Mouse (Mus musculus): Measurements from ENCODE around the gene Disc1.

Gene Disc1

DNA sequence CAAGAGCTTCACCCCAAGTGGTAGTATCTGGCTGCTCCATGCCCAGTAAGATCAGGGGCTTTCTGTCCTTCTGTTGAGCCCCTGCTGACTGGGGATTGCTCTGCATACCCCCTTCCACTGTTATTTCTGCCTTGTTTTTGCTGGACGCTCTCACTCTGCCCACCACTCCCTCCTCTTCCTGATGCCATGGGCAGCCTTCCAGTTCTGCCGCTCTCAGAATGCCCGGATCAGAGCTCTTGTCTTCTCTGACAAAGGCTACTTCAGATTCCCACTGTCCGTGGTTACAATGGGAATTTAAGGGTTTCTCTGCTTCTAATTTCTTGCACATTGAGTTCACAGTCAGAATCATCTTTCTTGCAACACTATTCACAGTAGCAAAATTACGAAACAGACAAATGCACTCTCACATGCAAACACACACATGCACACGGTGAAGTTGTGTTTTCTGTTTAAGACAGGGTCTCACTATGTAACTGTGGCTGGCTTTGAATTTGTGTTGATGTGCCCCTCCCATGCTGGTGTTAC, 214.2 kb downstream of the Disc1 start:
- no peak for DNase-seq (ENCODE audit: low read depth)

DNA sequence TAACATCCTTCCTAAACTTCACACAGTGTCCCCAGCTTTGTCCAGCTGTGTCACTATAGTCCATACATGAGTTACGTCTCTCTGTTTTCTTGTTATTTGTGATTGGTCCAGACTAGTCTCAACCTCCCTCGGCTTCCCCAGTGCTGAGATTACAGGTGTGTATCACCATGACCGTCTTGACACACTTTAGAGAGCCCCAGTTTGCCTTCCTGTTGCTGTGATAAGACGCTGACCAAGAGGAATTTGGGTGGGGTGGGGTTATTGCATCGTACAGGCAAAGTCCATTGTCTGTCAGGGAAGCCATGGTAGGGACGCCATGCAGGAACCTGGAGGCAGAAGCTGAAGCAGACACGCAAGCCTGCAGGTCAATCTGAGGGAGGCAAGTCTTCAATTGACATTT, 216.3 kb downstream of the Disc1 start:
- DNase-seq (ENCODE audit: low read depth): no peak

DNA sequence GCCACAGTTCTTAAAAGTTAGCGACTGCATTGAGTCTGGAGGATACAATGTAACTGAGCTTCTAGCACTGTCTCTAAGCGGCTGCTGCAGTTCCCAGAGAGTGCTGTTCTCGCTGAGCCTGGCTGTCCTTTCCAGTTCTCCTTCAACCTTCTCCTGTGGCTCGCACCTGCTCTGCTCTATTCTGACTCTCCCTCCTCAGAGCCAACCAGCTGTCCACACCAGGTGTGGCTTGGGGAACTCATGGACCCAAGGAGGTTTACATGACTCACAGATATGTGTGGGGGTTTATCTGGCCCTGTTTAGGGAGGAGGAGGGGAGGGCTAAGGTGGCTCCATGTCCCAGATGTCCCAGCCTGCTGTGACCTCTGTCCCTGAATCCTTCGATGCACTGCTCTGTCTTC, 217.4 kb downstream of the Disc1 start:
- no peak for DNase-seq (ENCODE audit: low read depth)

DNA sequence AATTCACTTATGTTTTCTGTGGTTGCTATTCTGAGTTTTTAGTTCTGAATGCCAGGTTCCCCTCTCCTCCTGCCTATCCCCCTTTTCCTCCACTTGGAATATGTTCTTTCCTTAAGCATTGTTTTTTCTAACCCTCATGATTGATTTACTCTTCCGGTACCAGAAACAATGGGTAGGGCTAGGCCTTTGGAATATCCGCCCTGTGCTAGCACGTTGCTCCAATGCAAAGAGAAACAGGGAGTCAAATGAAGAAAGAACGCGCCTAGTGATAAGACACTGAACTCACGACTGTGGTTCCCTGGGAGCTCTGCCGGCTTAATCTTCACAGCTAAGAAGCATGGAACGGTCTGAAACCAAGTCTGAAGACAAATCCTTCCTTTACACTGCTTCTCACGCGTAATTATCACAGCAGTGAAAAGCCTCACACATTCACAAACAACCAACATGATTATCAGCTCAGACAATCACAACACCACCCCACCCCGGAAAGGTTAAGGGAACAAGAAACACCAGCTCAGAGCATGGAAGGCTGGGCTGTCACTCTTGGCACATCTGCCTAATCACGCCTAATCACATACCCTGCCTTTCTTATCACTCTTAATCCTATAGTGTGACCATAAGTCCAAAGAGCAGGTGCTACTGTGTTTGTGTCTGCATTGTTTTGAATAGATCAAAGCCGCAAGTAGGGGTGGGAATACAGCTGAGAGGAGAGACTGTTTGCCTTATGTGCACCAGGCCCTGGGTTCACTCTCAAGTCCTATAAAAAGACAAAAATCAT, 218.3 kb downstream of the Disc1 start:
- no peak for DNase-seq (ENCODE audit: low read depth)

DNA sequence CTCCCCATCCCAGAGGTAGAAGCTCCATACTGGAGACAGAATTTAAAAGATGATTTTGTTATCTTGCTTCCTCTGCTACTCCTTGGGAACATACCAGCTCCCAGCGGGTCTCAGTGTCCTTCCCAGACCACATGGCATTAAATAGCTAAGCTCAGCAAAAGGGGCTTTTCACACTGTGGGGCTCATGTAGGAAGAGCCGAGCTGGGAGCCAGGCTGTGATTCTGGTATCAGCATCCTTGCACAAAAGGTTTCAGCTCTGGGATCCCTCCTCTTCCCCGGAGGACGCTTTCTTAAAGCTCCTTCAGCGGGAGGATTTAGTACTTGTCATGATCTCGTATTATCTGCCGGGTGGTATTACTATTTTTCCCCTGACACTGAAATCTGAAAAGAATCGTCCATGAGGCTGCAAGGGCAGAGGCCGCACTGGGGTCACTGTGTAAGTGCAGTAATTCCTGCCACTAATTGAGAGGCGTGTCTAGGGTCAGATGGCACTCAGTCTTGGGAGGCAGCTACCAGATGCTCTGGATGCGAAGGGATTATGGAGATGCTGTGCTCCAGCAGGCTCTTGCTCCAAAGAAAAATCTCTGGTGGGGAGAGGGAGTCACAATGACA, 223.2 kb downstream of the Disc1 start:
- DNase-seq (ENCODE audit: low read depth): no peak

DNA sequence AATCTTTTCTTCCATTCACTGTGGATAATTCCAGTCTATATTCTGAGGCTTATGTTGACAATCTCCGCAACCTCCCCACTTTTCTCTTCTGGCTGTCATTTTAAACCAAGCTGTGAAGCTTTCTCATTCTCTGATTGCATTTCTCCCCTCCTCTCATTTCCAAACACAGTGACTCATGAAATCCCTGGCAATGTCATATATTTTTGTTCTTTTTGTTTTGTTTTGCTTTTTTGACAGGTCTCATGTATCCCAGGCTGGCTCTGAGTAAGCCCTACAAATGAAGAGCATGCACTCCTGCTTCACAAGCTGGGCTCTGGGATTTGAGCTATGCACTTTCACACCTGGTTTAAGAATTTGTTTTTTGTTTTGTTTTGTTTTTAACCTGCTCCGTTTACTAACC, 225.2 kb downstream of the Disc1 start:
- DNase-seq (ENCODE audit: low read depth): no peak

DNA sequence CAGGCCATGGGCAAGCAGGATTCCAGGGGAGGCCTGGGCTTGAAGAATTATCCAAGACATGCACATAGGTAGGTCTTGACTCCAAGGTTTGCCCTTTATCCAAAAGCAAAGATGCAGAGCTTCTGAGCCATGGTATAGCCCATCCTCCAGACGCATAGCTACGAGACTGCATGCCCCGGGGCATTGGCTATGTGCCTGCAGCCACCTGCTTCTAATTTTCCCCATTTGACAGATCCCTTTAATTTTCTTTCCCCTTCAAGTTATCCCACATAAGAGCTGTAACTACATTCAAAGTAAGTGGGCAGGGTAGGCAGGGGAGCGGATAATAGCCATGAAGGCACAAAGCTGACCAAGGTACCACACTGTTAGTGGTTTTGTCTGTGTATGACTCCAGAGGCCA, 225.9 kb downstream of the Disc1 start:
- DNase-seq (ENCODE audit: low read depth): no peak

DNA sequence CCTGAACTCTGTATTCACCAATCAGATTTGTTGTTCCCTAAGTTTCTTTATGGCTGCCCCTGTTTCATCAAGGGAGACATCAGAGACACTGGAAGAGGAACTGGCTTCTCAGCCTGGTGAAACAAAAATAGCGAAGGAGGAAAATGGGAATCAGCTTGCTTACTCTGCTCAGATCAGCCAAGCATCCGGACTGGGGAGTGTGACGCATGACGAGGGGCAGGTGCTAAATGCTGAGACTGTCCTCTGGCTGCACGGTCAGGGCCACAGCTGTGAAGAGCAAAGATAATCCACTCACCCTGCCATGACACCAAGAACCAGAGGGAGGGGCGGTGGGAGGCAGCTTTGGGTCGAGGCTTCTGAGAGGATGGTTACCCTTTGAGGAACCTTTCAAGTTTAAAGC, 228.5 kb downstream of the Disc1 start:
- DNase-seq (ENCODE audit: low read depth): no peak

DNA sequence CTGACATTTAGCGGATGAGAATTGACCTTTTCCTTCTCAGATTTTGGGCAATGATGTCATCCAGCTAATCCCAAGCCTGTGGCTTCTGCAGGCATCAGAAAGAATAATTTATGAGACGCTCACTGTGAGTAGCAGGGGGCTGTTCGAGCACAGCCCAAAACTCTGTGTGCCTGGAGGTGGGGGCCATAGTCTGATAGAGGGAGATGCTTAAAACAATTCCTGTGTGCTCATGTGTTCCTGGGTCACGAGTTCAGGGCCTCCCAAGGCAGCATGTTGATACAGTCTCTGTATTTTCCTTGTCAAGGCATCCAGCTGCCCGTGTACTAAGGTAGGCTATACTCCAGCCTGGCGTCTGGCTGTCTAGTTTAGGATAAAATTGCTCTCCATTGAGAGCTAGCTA, 229.5 kb downstream of the Disc1 start:
- no peak for DNase-seq (ENCODE audit: low read depth)

DNA sequence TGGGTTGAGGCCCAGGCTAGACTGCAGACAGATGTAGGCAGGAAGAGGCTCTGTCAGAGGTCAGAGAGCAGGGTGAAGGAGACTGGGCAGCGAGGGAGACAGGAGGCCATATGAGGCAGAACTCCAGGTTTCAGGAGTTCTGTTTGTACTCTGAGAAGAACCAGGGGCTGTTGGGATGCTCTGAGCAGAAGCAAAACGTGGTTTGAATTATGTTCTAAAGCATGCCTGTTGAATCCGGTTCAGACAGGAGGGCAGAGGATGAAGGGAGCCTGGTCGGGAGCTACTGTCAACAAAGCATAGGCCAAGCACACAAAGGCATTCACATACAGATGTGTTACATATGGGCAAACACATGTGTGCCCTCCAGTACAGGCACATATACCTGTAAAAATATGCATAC, 230.9 kb downstream of the Disc1 start:
- no peak for DNase-seq (ENCODE audit: low read depth)

DNA sequence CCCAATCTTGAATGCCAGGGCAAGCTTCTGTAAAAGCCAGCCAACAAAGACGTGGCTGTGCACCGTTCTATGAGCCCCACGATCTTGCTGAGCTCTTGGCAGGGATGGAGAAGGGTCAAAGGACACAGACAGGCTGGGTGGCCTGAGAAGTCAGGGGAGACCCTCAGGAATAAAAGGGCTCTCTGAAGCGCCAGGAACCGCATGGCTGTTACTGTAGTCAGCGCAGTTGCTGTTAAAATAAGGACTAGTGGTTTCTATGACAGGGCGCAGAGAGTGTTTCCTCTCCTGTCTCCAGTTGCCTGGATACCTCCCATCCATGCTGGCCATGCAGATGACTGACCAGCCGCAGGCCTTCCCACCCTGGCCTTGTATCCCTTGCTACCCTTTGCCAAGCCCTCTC, 231.4 kb downstream of the Disc1 start:
- DNase-seq (ENCODE audit: low read depth): no peak

DNA sequence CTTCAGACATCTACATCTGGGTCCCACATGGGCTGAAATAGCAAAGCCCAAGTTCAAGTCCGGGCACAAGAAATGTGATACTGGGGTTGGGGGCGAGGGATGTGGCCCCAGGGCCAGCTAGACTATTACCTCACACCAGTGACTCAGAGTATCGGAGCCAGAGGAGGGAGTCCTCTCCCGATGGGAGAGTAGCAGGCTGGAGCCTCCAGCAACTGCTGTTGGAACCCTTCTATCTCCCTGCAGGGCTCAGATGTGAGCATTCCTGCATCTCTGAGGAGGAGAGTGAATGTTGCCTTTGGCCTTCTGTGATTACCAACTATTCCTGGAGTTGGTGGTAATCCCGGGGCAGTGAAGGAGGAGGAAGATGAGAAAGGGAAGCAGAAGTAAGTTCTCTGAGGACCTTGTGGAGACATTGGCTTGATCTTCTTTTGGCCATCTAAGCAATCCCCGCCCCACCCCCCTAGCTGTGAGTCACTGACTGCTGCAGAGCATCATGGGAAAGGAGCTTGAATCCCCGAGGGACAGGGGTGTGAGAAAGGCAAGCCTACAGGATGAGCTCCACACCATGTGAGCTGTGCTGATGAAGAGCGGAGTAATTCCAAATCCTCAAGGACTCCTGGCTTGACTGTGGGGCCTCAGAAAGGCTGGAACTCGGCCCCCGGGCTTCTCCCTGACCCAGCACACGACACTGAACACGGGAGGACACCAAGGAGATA, 232.1 kb downstream of the Disc1 start:
- DNase-seq (ENCODE audit: low read depth): no peak

DNA sequence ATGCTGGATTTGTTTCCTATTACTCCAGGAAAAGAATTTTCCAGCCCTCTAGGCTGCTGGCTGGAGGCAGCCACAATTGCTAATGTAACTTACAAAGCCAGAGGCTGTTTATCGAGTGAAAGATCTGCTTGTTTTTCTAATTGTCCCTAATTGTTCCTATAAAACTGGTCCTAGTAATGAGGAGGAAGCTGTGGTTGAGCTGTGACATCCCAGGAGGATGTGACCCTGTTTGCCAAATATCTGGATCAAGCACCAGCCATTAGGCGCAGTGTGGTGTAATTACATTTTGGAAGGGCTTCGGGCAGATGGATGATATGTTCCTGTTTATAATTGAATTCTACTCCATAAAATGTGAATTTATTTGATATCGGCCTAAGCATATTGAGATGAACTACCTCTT, 233.3 kb downstream of the Disc1 start:
- DNase-seq (ENCODE audit: low read depth): no peak

DNA sequence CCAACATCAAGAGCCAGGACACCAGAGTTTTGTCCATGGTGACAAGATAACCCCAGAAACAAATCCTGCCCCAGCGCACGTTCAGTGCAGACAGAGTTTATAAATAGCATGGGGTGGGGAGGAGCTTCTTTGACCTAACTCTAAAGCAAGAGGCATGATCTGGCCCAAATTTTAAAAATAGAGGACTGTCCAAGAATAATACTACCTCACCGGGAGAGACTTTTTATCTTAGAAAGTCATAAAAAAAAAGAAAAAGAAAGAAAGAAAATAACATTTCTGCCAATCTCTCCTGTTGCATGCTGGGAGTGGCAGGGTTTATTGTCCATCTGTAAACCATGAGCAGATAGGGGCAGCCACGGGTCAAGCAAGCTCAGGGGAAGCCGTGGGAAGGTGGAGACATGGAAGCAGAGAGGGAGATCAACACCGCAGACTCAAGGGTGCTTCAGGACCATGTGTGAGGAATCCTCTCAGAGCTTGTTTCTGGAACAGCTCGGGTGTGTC, 233.9 kb downstream of the Disc1 start:
- no peak for DNase-seq (ENCODE audit: low read depth)

DNA sequence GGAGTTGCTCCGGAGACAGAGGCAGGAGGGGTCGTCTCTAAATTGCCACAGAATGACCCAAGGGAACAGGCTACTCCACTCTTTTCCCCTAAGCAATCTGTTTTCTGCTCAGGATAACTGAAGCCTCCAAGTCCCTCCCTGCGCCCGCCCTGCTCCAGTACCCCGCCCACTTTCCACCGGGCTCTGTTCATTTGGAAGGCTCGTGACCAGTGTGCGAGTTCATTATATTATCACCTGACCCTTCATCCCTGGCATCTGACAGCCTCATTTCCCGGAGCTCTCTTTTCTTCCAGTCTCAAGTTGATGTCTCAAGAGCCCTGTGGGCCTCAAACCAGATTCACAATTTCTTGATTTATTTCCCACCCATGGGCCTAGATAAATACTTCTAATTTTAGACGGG, 237.5 kb downstream of the Disc1 start:
- no peak for DNase-seq (ENCODE audit: low read depth)

DNA sequence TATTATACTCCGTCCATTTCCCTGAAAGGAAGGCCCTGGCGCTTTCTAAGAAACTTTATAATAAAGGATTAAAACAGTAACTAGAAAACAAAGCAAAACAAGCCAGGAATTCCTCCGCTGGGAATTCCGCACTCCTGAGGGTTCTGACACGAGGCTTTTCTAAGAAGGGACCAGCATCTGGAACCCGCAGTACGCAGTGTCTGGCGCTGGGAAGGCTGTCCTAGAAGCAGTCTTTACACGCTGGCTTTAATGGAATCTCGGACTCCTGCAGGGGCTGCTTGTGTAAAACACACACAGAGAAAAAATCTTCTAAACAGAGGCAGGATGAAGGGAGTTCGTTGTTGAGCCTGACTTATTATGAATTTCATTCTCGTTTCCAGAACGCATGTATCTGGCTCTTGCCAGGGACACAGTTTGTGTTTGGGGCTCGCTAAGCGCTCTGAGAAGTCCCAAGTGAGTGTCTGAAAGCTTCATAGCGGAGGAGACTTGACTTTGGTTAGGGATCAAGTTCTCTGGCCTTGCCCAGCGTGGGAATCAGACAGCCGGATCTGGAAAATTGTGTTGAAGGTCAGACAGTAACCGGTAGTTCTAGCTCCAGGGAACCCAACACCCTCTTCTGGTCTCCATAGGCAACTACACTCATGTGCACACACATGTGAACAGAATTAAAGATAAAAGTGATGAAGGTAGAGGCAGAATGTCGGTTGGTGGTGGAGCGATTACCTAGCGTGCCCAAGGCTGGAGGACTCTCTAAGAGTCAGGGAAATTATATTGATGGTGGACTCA, 238.1 kb downstream of the Disc1 start:
- DNase-seq (ENCODE audit: low read depth): no peak

DNA sequence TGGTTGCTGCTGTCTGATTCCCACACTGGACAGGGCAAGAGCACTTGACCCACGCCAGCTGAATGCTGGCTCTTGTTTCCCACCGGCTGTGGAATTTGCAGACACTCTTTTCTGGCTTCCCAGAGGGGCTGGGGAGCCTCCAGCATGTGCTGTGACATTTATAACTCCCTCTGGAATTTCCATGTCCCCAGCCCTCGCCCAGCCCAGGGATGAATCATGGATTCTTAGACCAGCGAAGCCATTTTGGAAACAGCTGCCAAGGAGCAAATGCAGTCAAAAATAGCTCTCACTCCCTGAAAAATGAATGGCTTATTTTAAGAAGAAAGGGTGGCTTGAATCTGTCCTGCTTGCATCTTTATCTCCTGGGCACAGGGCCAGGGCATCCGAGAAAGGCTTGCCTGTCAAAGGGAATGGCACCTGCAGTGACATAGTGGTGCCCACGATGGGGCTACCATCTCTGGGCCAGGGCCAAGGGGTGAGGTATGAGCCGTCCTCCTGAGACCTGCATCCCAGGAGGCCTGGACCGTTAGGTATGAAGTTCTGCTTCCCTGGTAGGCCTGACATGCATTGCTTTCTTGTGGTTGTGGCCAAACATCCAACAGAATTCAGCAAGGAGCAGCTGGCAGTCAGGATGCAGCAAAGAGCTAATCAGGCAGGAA, 239.1 kb downstream of the Disc1 start:
- DNase-seq (ENCODE audit: low read depth): no peak

DNA sequence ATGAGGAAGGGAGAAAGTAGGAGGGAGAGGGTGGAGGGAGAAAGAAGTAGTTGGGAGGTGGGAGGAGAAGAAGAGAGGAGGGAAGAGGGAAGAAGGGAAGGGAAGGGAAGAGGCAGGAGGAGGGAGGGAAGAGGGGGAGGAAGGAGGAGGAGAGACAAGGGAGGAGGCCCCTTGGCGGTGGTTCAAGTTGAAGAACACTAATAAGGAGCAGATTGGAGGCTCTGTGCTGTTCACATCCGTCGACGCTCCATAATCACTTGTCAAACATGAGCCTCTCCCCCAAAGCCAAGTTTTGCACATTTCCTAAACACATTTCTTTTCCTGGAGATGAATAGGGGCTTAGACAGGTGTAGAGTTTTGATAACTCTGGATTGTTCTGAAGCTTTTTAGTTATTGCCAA, 245.3 kb downstream of the Disc1 start:
- DNase-seq (ENCODE audit: low read depth): no peak

DNA sequence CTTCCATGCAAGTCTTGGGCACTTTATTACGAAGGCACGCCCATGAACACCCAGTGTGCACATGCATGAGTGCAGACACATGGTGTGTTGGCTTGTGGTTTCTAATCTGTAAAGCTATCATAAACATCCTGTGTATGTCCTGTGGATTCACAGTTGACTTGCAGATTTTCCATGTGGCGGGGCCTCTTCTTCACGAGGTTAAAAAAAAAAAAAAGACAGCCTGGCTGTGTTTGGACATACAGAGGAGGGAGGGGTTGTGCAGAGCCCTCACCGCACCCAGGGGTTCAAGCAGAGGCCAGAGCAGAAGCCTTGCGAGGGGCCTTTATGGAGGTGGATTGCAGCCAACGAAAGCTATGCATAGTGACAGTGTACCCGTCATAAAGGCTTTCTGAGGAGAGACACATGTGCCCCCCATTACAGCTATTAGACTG, 248.0 kb downstream of the Disc1 start:
- no peak for DNase-seq (ENCODE audit: low read depth)

DNA sequence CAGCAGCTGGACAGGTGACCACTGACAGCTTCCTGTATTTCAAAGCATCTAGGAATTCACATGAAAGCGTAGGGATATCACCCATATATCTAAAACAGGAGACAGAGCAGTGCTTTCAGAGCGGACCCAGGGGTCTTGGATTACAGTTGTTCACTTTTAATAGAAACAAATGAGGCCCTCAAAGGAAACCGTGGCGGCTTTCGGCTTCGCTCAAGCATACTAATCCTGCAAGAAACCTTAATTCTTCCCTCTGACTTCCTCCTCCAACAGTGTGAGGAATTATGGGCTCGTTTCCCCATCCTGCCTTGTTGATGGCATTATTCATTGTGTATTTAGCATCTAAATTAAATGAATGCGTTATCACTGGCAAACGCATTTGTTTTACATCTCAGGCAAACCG, 252.7 kb downstream of the Disc1 start:
- DNase-seq (ENCODE audit: low read depth): no peak

DNA sequence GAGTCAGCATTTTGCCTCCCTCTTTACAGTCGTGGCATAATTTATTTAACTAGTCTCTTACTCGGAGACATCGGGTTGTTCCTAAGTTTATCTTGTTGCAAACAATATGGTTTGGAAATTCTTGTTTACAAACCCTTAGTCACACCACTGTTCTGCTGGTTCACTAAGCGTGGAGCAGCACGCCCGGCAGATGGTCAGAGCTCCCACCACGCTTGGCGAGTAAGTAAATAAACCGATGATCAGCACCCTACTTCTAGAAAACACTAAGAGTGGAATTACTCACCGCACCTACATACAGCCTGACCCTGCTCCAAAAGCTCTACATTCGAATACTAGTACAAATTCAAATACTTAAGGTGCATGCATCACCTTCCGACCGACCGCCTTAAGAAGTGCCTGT, 256.0 kb downstream of the Disc1 start:
- no peak for DNase-seq (ENCODE audit: low read depth)

All from 416B (cell line).